In the genomic region with DNA sequence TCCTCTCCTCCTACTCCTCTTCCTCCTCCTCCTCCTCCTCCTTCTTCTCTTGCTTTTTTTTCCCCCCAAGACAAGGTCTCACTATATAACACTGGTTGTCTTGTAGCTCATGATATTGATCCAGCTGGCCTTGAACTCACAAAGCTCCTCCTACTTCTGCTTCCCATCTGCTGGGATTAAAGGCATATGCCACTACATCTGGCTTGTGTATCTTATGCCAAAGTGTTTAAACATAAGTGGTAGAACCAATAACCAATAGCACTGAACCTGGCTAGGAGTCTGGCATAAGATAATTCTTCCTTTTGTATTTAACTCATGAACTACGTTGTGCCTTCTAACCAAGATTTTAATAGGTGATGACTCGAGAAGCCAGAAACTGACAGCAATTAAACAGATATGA, we compare ENCODE assay signal across 27 mouse cellular contexts.
DNase-seq lines count a peak whose midpoint lies in the region; ATAC-seq and TF ChIP-seq lines count a peak whose summit lies in the region.
"Had no signal": no experiment of that assay in that cellular context is flagged by ENCODE, and none has a peak within 500 bp of the region (broad histone marks: within the 10 kb centered on the region; RNA-seq: fewer than 3 reads in every experiment).

No protein-coding gene starts in this region.

- no peak for TF ChIP-seq CTCF in forebrain, postnatal 0 days (IDR thresholded peaks at IDR 0.05; ENCODE audit: low read depth)
- no peak for TF ChIP-seq CTCF in kidney, adult 2 months (conservative IDR thresholded peaks at IDR 0.05; ENCODE audit: insufficient read depth, insufficient read length, low read depth, low read length)

- no peaks in the 10 kb centered on the region for H3K4me1 ChIP-seq in forebrain, embryonic 15.5 days
- H3K4me1 ChIP-seq in forebrain, embryonic 11.5 days (replicated peaks; ENCODE audit: control insufficient read depth, insufficient read depth, low read length) = no peaks in the 10 kb centered on the region
- H3K4me1 ChIP-seq in midbrain, embryonic 11.5 days (ENCODE audit: control insufficient read depth, insufficient read depth, low read length) = no peaks in the 10 kb centered on the region
- no peaks in the 10 kb centered on the region for H3K4me1 ChIP-seq in midbrain, embryonic 13.5 days (replicated peaks)
- no peaks in the 10 kb centered on the region for H3K4me1 ChIP-seq in forebrain, postnatal 0 days (ENCODE audit: insufficient read depth)
- no peaks in the 10 kb centered on the region for H3K4me1 ChIP-seq in kidney, adult 2 months (ENCODE audit: control insufficient read depth, insufficient read depth, low read length)
- H3K4me1 ChIP-seq: embryonic facial prominence, embryonic 13.5 days; hindbrain, embryonic 10.5 days; hindbrain, embryonic 13.5 days had no signal

- no peak for DNase-seq in forebrain, embryonic 11.5 days (ENCODE audit: low spot score)
- DNase-seq in midbrain, embryonic 11.5 days (ENCODE audit: low spot score, missing footprints) = peak; percentile 19
- DNase-seq in forebrain, postnatal 0 days = peak; percentile 65
- DNase-seq in layer of hippocampus, adult 9-11 months = peak; percentile 45
- DNase-seq in kidney, adult 2 months = no peak
- no peak for DNase-seq in lung, adult 18-20 months
- DNase-seq: adrenal gland, adult 2 months; adrenal gland, postnatal 14 days; cerebellum, adult 11-12 months; cerebellum, adult 8-10 months; cerebellum, postnatal 36 days; embryo, embryonic 11 days; gastrocnemius, postnatal 25 days; heart, adult 18-20 months; heart, postnatal 10 days; heart, postnatal 36 days had no signal

- H3K9me3 ChIP-seq in forebrain, embryonic 15.5 days = no peaks in the 10 kb centered on the region
- H3K9me3 ChIP-seq in forebrain, embryonic 11.5 days (ENCODE audit: control insufficient read depth, low read length) = no peaks in the 10 kb centered on the region
- no peaks in the 10 kb centered on the region for H3K9me3 ChIP-seq in midbrain, embryonic 11.5 days (ENCODE audit: control insufficient read depth, low read length)
- no peaks in the 10 kb centered on the region for H3K9me3 ChIP-seq in midbrain, embryonic 13.5 days
- H3K9me3 ChIP-seq in forebrain, postnatal 0 days (ENCODE audit: low read length) = no peaks in the 10 kb centered on the region
- H3K9me3 ChIP-seq: heart, embryonic 15.5 days; hindbrain, embryonic 13.5 days had no signal

- 81% methylated on average over 2 of the region's 2 CpGs for WGBS in forebrain, embryonic 15.5 days
- 93% methylated on average over 2 of the region's 2 CpGs for WGBS in forebrain, embryonic 11.5 days
- 92% methylated on average over 2 of the region's 2 CpGs for WGBS in midbrain, embryonic 11.5 days
- WGBS in midbrain, embryonic 13.5 days = 94% methylated on average over 2 of the region's 2 CpGs
- 84% methylated on average over 2 of the region's 2 CpGs for WGBS in forebrain, postnatal 0 days
- 86% methylated on average over 2 of the region's 2 CpGs for WGBS in kidney, adult 2 months

- ATAC-seq in forebrain, embryonic 15.5 days (replicated peaks) = no peak; the same call in 1 of the 2 replicates
- no peak for ATAC-seq in forebrain, embryonic 11.5 days (replicated peaks; ENCODE audit: low FRiP score)
- ATAC-seq in midbrain, embryonic 11.5 days (ENCODE audit: low FRiP score) = no peak
- ATAC-seq in midbrain, embryonic 13.5 days = no peak
- peak; percentile 43; the same call in 1 of the 2 replicates for ATAC-seq in forebrain, postnatal 0 days
- ATAC-seq: CD4-positive, CD25-positive, alpha-beta regulatory T cell, adult 4 months; hindbrain, embryonic 16.5 days had no signal

- H3K9ac ChIP-seq in forebrain, embryonic 15.5 days (replicated peaks) = no peak overlapping the region
- no peak overlapping the region for H3K9ac ChIP-seq in forebrain, embryonic 11.5 days (ENCODE audit: low read length)
- H3K9ac ChIP-seq in midbrain, embryonic 11.5 days (ENCODE audit: low read length) = no peak overlapping the region
- H3K9ac ChIP-seq in midbrain, embryonic 13.5 days (replicated peaks) = no peak overlapping the region
- no peak overlapping the region for H3K9ac ChIP-seq in forebrain, postnatal 0 days
- H3K9ac ChIP-seq: embryonic facial prominence, embryonic 13.5 days; heart, embryonic 12.5 days; heart, embryonic 15.5 days; hindbrain, embryonic 13.5 days had no signal

- no peak overlapping the region for H3K4me2 ChIP-seq in forebrain, embryonic 15.5 days (replicated peaks)
- no peak overlapping the region for H3K4me2 ChIP-seq in forebrain, embryonic 11.5 days (ENCODE audit: low read depth, low read length, severe bottlenecking)
- no peak overlapping the region for H3K4me2 ChIP-seq in midbrain, embryonic 11.5 days
- H3K4me2 ChIP-seq in midbrain, embryonic 13.5 days (replicated peaks) = no peak overlapping the region
- H3K4me2 ChIP-seq in forebrain, postnatal 0 days (ENCODE audit: low read depth) = no peak overlapping the region
- H3K4me2 ChIP-seq: embryonic facial prominence, embryonic 13.5 days; heart, embryonic 12.5 days; heart, embryonic 15.5 days; hindbrain, embryonic 13.5 days had no signal

- H3K36me3 ChIP-seq in forebrain, embryonic 15.5 days = no peaks in the 10 kb centered on the region
- H3K36me3 ChIP-seq in forebrain, embryonic 11.5 days (ENCODE audit: control insufficient read depth, insufficient read depth, low read length) = no peaks in the 10 kb centered on the region
- no peaks in the 10 kb centered on the region for H3K36me3 ChIP-seq in midbrain, embryonic 11.5 days (ENCODE audit: control insufficient read depth, insufficient read depth, low read length)
- H3K36me3 ChIP-seq in midbrain, embryonic 13.5 days = no peaks in the 10 kb centered on the region
- H3K36me3 ChIP-seq in forebrain, postnatal 0 days (ENCODE audit: insufficient read depth) = no peaks in the 10 kb centered on the region
- H3K36me3 ChIP-seq in kidney, adult 2 months (ENCODE audit: control insufficient read depth, insufficient read depth, low read length) = no peaks in the 10 kb centered on the region
- H3K36me3 ChIP-seq: embryonic facial prominence, embryonic 10.5 days; embryonic facial prominence, embryonic 13.5 days; heart, embryonic 12.5 days; heart, embryonic 15.5 days; hindbrain, embryonic 10.5 days; hindbrain, embryonic 13.5 days had no signal

- no peak for TF ChIP-seq POLR2A in kidney, adult 2 months (IDR thresholded peaks at IDR 0.05; ENCODE audit: low read depth, low read length)

- H3K4me3 ChIP-seq in forebrain, embryonic 15.5 days = no peak overlapping the region
- no peak overlapping the region for H3K4me3 ChIP-seq in forebrain, embryonic 11.5 days (ENCODE audit: low read depth, low read length)
- no peak overlapping the region for H3K4me3 ChIP-seq in midbrain, embryonic 11.5 days (ENCODE audit: low read depth, low read length)
- H3K4me3 ChIP-seq in midbrain, embryonic 13.5 days (replicated peaks) = no peak overlapping the region
- H3K4me3 ChIP-seq in forebrain, postnatal 0 days (ENCODE audit: low read depth, low read length) = no peak overlapping the region
- H3K4me3 ChIP-seq in kidney, adult 2 months (ENCODE audit: insufficient read depth, low read depth, low read length) = no peak overlapping the region
- H3K4me3 ChIP-seq: embryonic facial prominence, embryonic 10.5 days; embryonic facial prominence, embryonic 13.5 days; erythroblast, embryonic 14.5 days; heart, embryonic 12.5 days; heart, embryonic 15.5 days; hindbrain, embryonic 10.5 days; hindbrain, embryonic 13.5 days had no signal

- no peaks in the 10 kb centered on the region for H3K27me3 ChIP-seq in forebrain, embryonic 15.5 days
- no peaks in the 10 kb centered on the region for H3K27me3 ChIP-seq in forebrain, embryonic 11.5 days (ENCODE audit: control insufficient read depth, insufficient read depth, low read length)
- H3K27me3 ChIP-seq in midbrain, embryonic 11.5 days (ENCODE audit: control insufficient read depth, insufficient read depth, low read length) = no peaks in the 10 kb centered on the region
- no peaks in the 10 kb centered on the region for H3K27me3 ChIP-seq in midbrain, embryonic 13.5 days
- no peaks in the 10 kb centered on the region for H3K27me3 ChIP-seq in forebrain, postnatal 0 days (ENCODE audit: insufficient read depth, low read length)
- no peaks in the 10 kb centered on the region for H3K27me3 ChIP-seq in kidney, adult 2 months (replicated peaks; ENCODE audit: control insufficient read depth, insufficient read depth, low read length)
- H3K27me3 ChIP-seq: embryonic facial prominence, embryonic 13.5 days; heart, embryonic 12.5 days; heart, embryonic 15.5 days; hindbrain, embryonic 13.5 days had no signal

- H3K27ac ChIP-seq in forebrain, embryonic 15.5 days (replicated peaks) = 0 out of 2 replicates have a peak overlapping the region, but pooled peaks have one; percentile 60
- H3K27ac ChIP-seq in forebrain, embryonic 11.5 days (ENCODE audit: low read depth, low read length) = no peak overlapping the region
- no peak overlapping the region for H3K27ac ChIP-seq in midbrain, embryonic 11.5 days (ENCODE audit: low read depth, low read length)
- no peak overlapping the region for H3K27ac ChIP-seq in midbrain, embryonic 13.5 days
- no peak overlapping the region for H3K27ac ChIP-seq in forebrain, postnatal 0 days (ENCODE audit: low read depth, low read length)
- H3K27ac ChIP-seq in kidney, adult 2 months (ENCODE audit: insufficient read depth, low read depth, low read length) = no peak overlapping the region
- H3K27ac ChIP-seq: embryonic facial prominence, embryonic 10.5 days; embryonic facial prominence, embryonic 13.5 days; heart, embryonic 15.5 days; hindbrain, embryonic 10.5 days; hindbrain, embryonic 13.5 days had no signal

Comparison
In these comparisons a context has a peak if more than half of its experiments do, and no peak if none do; other contexts are left out.
1. DNase-seq: peak in midbrain, embryonic 11.5 days (single experiment), forebrain, postnatal 0 days (single experiment) and layer of hippocampus, adult 9-11 months (single experiment); none in forebrain, embryonic 11.5 days (single experiment), kidney, adult 2 months (single experiment) and lung, adult 18-20 months (0 of 2).